Mouse (Mus musculus) right cerebral cortex, adult 2 months (tissue): ENCODE data around the gene Nck1.

Source experiments
- DNase-seq, 2 experiments: peaks; one replicate each; pipeline ENCODE4 v3.0.0; 2021 to 2022; ENCODE audit warnings: low spot score in 2 of 2

Gene Nck1

DNA sequence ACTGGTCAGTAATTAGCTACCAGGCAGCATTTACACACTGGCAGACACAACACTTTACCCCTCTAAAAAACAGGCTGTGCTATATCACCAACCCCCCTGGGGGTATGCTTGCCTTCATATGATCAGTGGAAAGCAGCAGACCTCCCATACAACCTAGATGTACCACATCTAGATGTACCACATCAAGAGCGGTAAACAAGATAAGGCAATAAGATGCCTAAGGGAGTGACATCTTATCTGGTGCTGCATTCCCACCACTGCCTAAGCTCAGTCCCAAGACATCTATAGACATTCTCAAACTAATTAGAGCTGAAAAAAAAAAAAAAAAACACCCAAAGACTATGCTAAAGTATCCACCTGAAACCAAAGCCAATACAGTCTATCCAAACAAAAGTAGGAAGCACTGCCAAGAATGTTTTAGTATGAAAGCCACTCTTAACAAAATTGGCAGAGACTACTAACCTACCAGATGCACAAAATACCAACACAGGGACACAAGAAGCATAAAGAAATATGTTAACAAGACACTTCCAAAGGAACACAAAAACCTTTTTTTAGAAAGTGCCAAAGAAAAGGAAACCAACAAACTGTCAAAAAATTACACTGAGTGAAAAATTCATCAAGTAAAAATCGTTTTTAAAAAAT lies 10.2 kb downstream of the Nck1 start:
- no peak for DNase-seq

DNA sequence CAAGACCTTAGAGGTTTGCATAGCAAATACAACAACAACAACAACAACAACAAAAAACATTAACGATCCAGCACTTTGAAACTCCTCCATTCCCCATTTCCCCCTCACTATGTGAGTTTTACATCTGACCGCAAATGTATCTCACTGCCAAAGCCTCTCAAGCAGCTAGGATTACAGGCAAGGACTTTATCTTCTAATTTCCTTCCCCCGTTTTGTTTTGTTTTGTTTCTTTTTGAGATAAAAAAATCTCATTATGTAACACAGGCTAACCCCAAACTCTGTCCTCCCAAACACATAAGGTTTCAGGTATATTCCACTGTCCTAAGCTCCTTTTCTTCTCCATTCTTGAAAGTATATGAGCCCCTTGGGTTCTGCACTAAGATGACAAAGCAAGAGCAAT lies 11.2 kb downstream of the Nck1 start:
- DNase-seq, result no peak

DNA sequence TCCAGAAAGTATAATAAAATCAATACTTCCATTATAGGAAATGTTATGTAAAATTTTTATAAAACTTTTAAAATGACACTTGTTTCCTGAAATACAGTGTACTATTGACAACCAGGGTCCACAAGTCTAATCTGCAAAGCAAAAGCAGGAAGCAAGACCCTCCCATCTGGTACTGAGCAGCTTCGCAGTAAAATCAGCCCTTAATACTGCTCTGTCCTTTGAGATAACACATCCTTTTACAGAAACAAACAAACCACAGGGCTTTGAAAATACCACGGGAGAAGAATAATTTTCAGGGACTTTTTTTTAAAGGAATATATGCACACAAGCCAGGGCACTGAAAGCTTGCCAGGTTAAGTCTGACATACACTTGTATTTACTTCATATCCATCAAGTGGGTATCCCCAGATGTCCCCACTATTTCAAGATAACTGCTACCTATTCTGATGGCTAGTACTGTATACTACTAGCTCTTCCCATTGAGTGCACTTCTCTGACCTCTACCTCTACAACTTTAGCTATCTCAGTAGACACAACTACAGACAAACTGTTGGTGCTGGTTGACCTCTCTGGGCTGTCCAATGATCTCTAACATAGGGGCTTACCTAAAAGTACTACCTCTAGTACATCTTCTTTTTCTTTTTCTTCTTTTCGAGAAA lies 13.0 kb downstream of the Nck1 start:
- no peak for DNase-seq

DNA sequence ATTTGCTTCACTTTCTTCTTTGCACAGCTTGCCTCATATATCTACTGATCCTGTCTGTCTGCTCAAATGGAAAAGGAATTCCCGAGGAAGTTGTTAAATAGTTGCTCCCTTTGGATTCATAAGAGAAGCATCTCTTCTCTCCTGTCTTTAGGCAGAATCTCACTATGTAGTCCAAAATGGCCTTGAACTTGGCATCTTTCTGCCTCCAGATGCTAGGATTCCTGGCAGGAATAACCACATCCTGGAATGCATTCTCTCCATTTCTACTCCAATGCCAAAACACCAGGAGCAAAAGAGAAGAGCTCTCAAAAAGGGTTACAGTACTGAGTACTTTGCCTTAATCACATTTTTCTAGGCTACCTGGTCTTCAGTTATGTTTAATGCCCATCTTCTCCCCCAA lies 14.6 kb downstream of the Nck1 start:
- DNase-seq, result no peak

DNA sequence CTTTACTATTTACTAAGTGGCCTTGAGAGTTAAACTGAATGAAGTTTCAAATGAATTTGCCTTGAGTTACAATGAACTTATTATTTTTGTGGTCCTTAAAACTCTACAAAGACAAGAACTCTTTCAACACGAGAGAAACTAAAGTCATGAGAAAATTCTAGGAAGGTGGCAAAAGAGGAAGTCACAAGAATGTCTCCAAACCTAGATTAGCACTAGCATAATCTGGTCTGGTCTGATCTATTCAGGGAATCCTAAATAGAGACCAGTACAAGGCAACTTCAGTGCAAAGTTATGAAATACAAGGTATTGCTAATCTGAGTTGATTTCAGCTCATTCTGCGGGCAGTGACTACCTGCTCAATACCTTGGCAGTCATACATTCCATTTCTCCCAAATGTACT lies 20.7 kb downstream of the Nck1 start:
- no peak for DNase-seq

GRCm38 (mm10) chr9:100522029-100522428 lies 23.9 kb downstream of the Nck1 start:
- no peak for DNase-seq

GRCm38 (mm10) chr9:100520586-100520985 lies 25.3 kb downstream of the Nck1 start:
- peak; percentile 37 to 51 for DNase-seq

- no peak for DNase-seq
These were observed 25.9 kb downstream of the Nck1 start for GRCm38 (mm10) chr9:100520012-100520411.

GRCm38 (mm10) chr9:100507581-100507980 lies 38.4 kb downstream of the Nck1 start:
- no peak for DNase-seq

- DNase-seq, result no peak
These were observed 39.3 kb downstream of the Nck1 start for GRCm38 (mm10) chr9:100506652-100507051.

DNA sequence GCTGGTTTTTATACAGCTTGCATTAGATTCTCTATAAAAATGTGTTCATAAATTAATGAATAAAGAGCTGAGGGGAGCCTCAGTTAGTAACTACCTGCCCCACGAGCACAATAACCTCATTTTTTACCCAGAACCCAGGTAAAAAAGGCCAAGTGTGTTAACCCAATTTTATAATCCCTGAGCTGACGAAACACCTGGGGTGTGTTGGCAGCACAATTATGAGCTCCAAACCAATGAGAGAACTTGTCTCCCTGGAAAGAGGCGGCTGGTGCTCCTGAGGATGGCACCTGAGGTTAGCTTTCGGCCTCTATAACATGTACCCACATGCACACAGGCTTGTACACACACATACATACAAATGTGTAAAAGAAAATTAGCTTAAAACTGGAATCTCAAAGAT lies 40.4 kb downstream of the Nck1 start:
- no peak for DNase-seq

DNA sequence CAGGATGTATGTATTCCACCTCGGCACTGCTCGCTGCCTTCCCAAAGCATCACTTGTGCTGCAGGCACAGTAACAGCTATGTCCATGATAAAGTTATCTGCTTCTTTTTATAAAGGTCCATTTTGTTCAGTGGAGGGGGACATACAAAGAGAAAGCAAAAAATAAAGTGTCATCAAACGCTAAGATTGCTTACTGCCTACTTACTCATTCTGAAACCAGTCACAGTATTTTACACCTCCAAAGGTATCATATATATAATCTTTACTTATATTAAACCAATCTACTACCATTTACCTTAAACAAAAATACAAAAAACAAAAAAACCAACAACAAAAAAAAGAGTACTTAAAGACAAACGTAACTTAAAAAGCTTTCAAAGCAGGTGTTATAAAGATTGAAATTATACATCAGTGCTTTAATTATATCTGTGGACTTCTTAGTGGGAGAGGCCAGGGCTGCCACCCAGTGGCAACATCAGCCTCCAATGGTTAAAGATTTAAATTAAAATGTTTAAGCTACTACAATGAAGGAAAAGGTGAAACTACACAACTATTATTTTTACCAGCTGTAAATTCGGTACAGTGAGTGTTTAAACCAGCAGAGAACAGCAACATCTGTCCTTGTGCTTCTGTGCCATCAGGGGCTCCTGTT lies 52.2 kb downstream of the Nck1 start:
- DNase-seq, result no peak

- no peak for DNase-seq
These were observed 54.5 kb downstream of the Nck1 start for GRCm38 (mm10) chr9:100491424-100491823.

DNA sequence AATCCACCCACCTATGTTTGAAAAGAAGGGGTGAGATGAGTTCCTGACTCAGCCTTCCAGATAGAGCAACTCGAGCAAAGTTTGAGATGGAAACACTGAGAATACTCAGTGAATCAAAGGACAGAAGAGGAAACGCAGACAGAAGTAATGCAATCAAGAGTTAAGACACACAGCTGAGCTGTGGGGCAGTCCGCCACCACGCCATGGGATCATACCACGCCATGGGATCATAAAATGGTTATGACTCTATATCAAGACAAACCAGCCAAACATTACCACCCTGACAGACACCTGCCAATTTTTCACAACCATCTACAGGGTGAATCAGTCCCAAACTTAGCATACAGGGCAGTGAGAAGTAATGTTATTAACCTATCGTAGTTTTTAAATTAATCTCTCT lies 57.0 kb downstream of the Nck1 start:
- no peak for DNase-seq

- DNase-seq, result no peak
These were observed 57.7 kb downstream of the Nck1 start for GRCm38 (mm10) chr9:100488056-100488713.

DNA sequence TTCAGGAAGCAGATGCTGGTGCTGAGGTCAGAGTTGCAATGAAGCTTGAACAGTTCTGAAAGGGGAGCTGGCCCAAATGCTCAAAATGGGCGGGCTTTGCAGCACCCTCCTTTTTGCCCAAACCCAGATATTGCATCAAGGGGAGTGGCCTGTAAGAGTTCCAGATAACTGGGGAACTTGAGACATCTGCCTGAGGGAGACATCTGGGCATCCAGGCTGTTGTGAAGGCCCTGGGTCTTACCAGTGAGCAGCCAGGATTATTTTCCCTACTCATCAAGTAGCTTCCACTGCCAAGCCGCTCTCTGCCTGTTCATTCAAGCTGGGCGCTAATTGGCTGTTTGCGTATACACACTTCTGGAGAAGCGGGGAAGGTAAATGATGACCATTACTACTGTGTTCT lies 59.5 kb downstream of the Nck1 start, which contains the start of gene Il20rb:
Gene Il20rb (minus strand): TSS at position 358 of the 400 bp plus-strand sequence.
- no peak for DNase-seq

DNA sequence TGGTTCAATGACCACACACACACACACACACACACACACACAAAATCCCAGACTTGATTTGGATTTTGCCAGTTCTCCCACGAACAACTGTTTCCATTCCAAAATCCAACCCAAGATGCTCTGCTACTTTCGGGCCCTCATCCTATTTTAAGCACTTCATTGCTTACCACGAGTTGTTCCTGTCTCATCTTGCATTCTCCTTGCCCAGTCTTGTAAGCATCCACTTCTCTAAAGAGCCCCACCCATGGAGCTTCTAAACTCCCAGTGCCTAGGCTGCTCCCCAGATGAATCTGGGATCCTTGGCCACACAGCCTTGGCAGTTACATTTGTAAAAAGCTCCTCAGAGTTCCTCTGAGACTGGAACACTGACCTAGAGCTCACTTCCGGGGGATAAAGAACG lies 62.6 kb downstream of the Nck1 start:
- no peak for DNase-seq

DNA sequence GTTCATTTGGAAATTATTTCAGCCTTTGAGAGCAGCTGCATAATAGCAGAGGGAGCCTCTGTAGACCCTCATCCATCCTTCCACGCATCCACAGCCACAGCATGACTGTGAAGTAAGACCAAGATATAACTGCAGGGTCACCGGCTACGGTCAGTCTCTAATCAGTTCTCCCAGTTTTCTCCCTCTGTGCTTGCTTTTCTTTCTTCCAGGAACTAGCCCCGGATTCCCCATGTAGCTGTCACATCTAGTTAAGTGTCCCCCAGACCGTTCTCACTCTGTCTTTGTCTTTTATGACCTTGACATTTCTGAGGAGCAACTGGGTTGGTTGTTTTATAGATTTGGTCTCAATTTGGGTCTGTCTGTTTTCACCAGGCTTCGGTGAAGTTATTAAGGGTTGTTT lies 64.3 kb downstream of the Nck1 start:
- DNase-seq, result no peak

- no peak for DNase-seq
These were observed 71.9 kb downstream of the Nck1 start for GRCm38 (mm10) chr9:100474056-100474455.

- DNase-seq, result no peak
These were observed 72.6 kb downstream of the Nck1 start for GRCm38 (mm10) chr9:100473361-100473760.

GRCm38 (mm10) chr9:100472931-100473330 lies 73.0 kb downstream of the Nck1 start:
- DNase-seq, result no peak

DNA sequence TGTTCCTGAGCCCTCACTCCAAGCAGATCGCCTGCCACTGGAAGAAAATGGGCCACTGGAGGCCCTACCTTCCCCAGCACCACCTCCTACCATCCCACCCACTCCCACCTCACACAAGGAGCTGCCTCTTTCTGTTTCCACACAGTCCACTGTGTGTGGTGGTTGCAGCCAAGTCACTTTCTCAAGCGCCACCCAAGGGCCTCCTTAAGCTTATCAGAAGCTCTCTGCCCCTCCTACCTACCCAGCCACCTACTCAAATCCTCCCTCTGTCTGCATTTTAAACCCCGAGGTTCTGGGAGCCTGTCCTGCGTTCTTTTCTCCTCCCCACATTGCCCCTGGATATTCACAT lies 74.4 kb downstream of the Nck1 start:
- no peak for DNase-seq
